Mouse (Mus musculus) ovary, adult 10 weeks (tissue): ENCODE results near the gene Ppp1r15a. TPM values are rescaled to one million over a fixed set of nuclear protein-coding genes. Genes with fewer than 3 reads are reported as not detected.

Experiments
- polyA plus RNA-seq: library from polyadenylated mRNA; stranded (reverse); fragments of 350-450 nt; fragmentation: Illumina TruSeq; extraction: RNeasy Lipid Tissue Mini Kit (QIAGEN cat#74804); gene quantifications from one replicate; pipeline ENCODE4 v1.2.3, GENCODE M21; 2014

Ppp1r15a gene
- 2.3 TPM for polyA plus RNA-seq

DNA sequence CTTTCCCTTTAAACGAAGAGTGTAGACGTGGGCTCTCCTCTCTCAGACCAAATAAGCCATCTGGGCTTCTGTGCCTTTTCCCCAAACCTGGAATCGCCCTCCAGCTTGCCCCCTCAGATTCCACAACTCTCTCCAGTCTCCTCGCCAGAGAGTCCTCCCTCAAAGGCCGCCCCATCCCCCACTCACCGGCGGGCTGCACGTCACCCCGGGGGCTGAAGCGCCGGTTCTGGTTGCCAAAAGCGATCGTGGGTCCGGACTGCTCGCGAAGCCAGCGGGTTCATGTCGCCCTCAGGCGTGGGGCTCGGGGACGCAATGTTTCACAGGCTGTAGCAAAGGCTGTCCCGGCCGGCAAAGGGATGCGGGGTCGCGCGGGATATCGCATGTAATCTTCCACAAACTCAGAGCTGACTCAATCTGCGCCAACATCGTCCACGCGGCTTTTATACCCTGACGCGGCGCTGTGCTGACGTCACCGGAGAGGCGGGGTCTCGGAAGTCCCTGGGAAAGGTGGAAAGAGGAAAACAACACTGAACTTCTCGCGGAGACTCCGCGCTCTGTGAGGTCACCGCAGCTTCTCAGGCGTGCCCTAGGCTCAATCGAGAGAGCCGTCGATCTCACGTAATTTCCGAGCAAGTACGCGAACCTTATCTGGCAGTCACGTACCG lies at the start of gene Ppp1r15a, which contains the start of gene Plekha4:
TSS of gene Ppp1r15a (minus strand) at position 460 of the 665 bp plus-strand sequence.
TSS of gene Plekha4 (plus strand) at position 522 of the 665 bp plus-strand sequence.

GRCm38 (mm10) chr7:45570103-45570741 lies 44.2 kb upstream of the Ppp1r15a start, which contains the start of gene Bcat2:
Bcat2 (plus strand) TSS chr7:45570153.

GRCm38 (mm10) chr7:45554744-45555143 lies 28.7 kb upstream of the Ppp1r15a start, which contains the start of gene Hsd17b14:
Hsd17b14 (plus strand) TSS chr7:45554893.

GRCm38 (mm10) chr7:45509912-45510787 lies 15.9 kb downstream of the Ppp1r15a start, which contains the start of gene Nucb1:
Nucb1 (minus strand) TSS chr7:45510406.

GRCm38 (mm10) chr7:45488293-45489204 lies 37.5 kb downstream of the Ppp1r15a start, which contains the start of gene Dhdh:
Dhdh (minus strand) TSS chr7:45488805.

GRCm38 (mm10) chr7:45486761-45487415 lies 39.2 kb downstream of the Ppp1r15a start, which contains the start of gene Gm45808:
Gm45808 (minus strand) TSS chr7:45486811.

DNA sequence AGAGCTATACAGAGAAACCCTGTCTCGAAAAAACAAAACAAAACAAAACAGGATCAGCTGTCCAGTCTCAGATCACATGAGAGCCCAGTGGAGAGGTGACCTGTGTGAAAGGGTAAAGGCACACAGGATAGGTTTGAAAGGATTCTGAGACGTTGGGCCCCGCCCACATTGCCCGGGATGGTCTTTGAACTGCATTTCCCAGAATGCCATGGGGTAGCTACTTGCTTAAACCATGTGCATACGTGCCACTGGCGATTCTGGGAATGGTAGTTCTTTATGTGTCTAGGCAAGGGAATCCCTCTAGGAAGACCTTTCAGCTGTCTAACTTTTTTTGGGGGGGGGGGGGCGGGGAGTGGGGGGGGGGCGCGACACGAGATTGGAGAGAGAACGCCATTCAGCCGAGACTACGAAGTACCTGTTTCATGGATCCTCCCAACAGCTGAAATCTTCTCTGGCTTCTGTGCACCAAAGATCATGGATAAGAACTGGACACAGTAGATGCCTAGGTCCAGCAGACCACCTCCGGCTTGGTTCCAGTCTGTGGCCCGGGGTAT lies 44.6 kb downstream of the Ppp1r15a start, which contains the start of gene Tulp2:
TSS of gene Tulp2 (plus strand) at position 504 of the 554 bp plus-strand sequence.

Other genes starting within 250 kb of the Ppp1r15a start
- gene Slc6a21, start 248.8 kb downstream of the Ppp1r15a start, polyA plus RNA-seq: not detected
- gene Trpm4, start 192.5 kb downstream of the Ppp1r15a start, polyA plus RNA-seq: 0.46 TPM
- gene Hrc, start 191.0 kb downstream of the Ppp1r15a start, polyA plus RNA-seq: 0.31 TPM
- gene Ppfia3, start 159.2 kb downstream of the Ppp1r15a start, polyA plus RNA-seq: not detected
- gene Lin7b, start 155.7 kb downstream of the Ppp1r15a start, polyA plus RNA-seq: not detected
- 78.5 TPM for gene Snrnp70, start 130.5 kb downstream of the Ppp1r15a start, polyA plus RNA-seq
- not detected for gene Kcna7, start 120.6 kb downstream of the Ppp1r15a start, polyA plus RNA-seq
- 2.6 TPM for gene Ntf5, start 112.6 kb downstream of the Ppp1r15a start, polyA plus RNA-seq
- not detected for gene Lhb, start 105.4 kb downstream of the Ppp1r15a start, polyA plus RNA-seq
- gene Gys1, start 91.4 kb downstream of the Ppp1r15a start, polyA plus RNA-seq: 4.5 TPM
- gene Ruvbl2, start 88.2 kb downstream of the Ppp1r15a start, polyA plus RNA-seq: 2.1 TPM
- 0.88 TPM for gene Ftl1, start 66.4 kb downstream of the Ppp1r15a start, polyA plus RNA-seq
- gene Bax, start 59.4 kb downstream of the Ppp1r15a start, polyA plus RNA-seq: 1.9 TPM
- gene Tulp2, start 44.4 kb downstream of the Ppp1r15a start, polyA plus RNA-seq: 2.3 TPM
- not detected for gene Gm45808, start 39.5 kb downstream of the Ppp1r15a start, polyA plus RNA-seq
- 28.5 TPM for gene Dhdh, start 37.5 kb downstream of the Ppp1r15a start, polyA plus RNA-seq
- 55.5 TPM for gene Nucb1, start 15.9 kb downstream of the Ppp1r15a start, polyA plus RNA-seq
- 0.43 TPM for gene Plekha4, start 62 bp upstream of the Ppp1r15a start, polyA plus RNA-seq
- not detected for gene Hsd17b14, start 28.6 kb upstream of the Ppp1r15a start, polyA plus RNA-seq
- gene Bcat2, start 43.9 kb upstream of the Ppp1r15a start, polyA plus RNA-seq: 2.1 TPM
- not detected for gene Fgf21, start 89.2 kb upstream of the Ppp1r15a start, polyA plus RNA-seq
- not detected for gene Fut1, start 91.0 kb upstream of the Ppp1r15a start, polyA plus RNA-seq
- not detected for gene Izumo1, start 95.5 kb upstream of the Ppp1r15a start, polyA plus RNA-seq
- not detected for gene Rasip1, start 101.2 kb upstream of the Ppp1r15a start, polyA plus RNA-seq
- gene Mamstr, start 113.7 kb upstream of the Ppp1r15a start, polyA plus RNA-seq: 0.51 TPM
- 0.94 TPM for gene Fut2, start 140.1 kb upstream of the Ppp1r15a start, polyA plus RNA-seq
- gene Ntn5, start 157.8 kb upstream of the Ppp1r15a start, polyA plus RNA-seq: not detected
- not detected for gene Sec1, start 168.1 kb upstream of the Ppp1r15a start, polyA plus RNA-seq
- gene Car11, start 173.6 kb upstream of the Ppp1r15a start, polyA plus RNA-seq: not detected
- gene Dbp, start 178.8 kb upstream of the Ppp1r15a start, polyA plus RNA-seq: 10.6 TPM
- 1.6 TPM for gene Rpl18, start 189.2 kb upstream of the Ppp1r15a start, polyA plus RNA-seq
- gene Sphk2, start 191.7 kb upstream of the Ppp1r15a start, polyA plus RNA-seq: 0.40 TPM
- not detected for gene Fam83e, start 194.9 kb upstream of the Ppp1r15a start, polyA plus RNA-seq
- gene Spaca4, start 199.5 kb upstream of the Ppp1r15a start, polyA plus RNA-seq: not detected